Mouse (Mus musculus) midbrain, embryonic 12.5 days (tissue): ENCODE results near the gene Greb1. TPM values are rescaled to one million over a fixed set of nuclear protein-coding genes. Genes with fewer than 3 reads are reported as not detected.

Experiments
- ATAC-seq: fragments of 200-750 bp; cut with Nextera tagmentation; 2 replicates; pipeline ENCODE4 v1.8.0; 2017; ENCODE audit warnings: low read depth, moderate TSS enrichment, moderate library complexity; ENCODE audit not compliant: low FRiP score
- H3K27ac ChIP-seq: fragments of 300-500 bp; sonication (generic); replicated peaks from 2 replicates; pipeline ENCODE4 v1.5.1; 2016; ENCODE audit warnings: mild to moderate bottlenecking
- H3K27me3 ChIP-seq: fragments of 300-500 bp; sonication (generic); 2 replicates; pipeline ENCODE4 v1.6.1; 2016; ENCODE audit warnings: mild to moderate bottlenecking
- H3K36me3 ChIP-seq: fragments of 300-500 bp; sonication (generic); 2 replicates; pipeline ENCODE4 v1.6.1; 2016
- H3K4me1 ChIP-seq: fragments of 300-500 bp; sonication (generic); 2 replicates; pipeline ENCODE4 v1.6.1; 2016
- H3K4me2 ChIP-seq: fragments of 300-500 bp; sonication (generic); replicated peaks from 2 replicates; pipeline ENCODE4 v1.6.1; 2016; ENCODE audit warnings: mild to moderate bottlenecking, moderate library complexity
- H3K4me3 ChIP-seq: fragments of 300-500 bp; sonication (generic); 2 replicates; pipeline ENCODE4 v1.5.1; 2016; ENCODE audit warnings: mild to moderate bottlenecking
- H3K9ac ChIP-seq: fragments of 300-500 bp; sonication (generic); replicated peaks from 2 replicates; pipeline ENCODE4 v1.6.1; 2016; ENCODE audit warnings: mild to moderate bottlenecking, moderate library complexity
- H3K9me3 ChIP-seq: fragments of 300-500 bp; sonication (generic); 2 replicates; pipeline ENCODE4 v1.6.1; 2016; ENCODE audit warnings: mild to moderate bottlenecking
- WGBS: fragments of 180-500 bp; shearing (Covaris S2); methylation state at CpG from one replicate; pipeline ENCODE4 v1.1.7; 2016; 5-methylcytosine and 5-hydroxymethylcytosine counted together
- polyA plus RNA-seq: library from polyadenylated mRNA; unstranded; fragments of >200 nt; fragmentation: Nextera tagmentation; extraction: Ambion mirVana; gene quantifications from 2 replicates; pipeline ENCODE4 v1.2.1, GENCODE M21; 2016

The Greb1 gene
- polyA plus RNA-seq, 1 experiment from 2014 or later, result 7.0 TPM

DNA sequence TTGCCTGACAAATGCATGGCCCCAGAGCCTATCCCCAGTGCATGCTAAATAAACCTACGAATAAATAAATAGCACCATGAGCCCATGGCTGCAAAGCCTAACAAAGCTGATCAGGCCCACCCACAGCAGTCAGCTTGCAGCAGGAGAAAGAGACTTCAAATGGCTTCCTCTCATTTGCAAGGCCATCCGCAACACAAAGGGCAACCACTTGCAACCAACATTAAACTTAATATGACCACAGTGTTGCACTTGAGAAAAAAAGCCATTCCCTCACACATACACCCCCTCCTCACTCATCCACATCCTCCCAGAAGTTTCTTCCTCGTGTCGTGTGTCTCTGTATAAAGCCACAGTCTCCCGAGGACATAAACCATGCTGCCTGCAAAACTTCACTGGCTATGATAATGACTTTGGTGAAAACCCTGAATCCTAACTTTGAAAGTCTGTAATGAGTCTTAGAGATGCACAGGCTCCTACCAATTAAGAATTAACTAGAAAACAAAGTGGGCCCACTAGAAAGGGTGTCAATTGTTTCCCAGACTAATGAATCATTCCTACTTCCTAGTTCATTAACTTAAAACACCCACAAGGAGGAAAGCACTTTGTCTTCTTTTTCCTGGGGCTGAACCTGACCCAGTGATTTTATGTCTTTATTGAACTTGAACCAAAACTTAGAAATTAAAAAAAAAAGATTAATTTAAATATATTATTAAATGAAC, 2.7 kb upstream of the Greb1 start:
- H3K9me3 ChIP-seq, result no peaks in the 10 kb centered on the region
- no peak overlapping the region for H3K4me3 ChIP-seq
- no peak for ATAC-seq
- 0 out of 2 replicates have a peak overlapping the region, but pooled peaks have one; percentile 11 for H3K9ac ChIP-seq
- no peak overlapping the region for H3K27ac ChIP-seq
- WGBS, result 7% methylated on average over 5 of the region's 5 CpGs
- peaks cover 31% of the 10 kb centered on the region for H3K27me3 ChIP-seq
- H3K36me3 ChIP-seq, result no peaks in the 10 kb centered on the region
- peaks cover 42% of the 10 kb centered on the region for H3K4me1 ChIP-seq
- no peak overlapping the region for H3K4me2 ChIP-seq

DNA sequence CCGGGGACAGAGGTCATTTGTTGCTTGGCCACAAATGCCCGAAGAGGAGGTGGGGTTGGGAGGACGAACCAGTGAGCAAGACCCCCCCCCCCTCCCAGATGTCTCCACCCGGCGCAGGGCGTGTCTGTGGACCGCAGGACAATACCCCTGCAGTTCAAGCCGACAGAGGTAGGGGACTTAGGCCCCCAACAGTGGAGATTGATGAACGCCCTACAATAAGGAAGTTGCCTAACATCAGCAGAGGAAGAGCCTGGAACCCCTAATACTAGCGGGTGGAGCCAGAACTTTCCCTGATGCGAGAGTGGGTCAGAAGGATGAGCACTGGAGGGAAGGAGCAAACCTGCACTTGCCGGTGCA, 251 bp upstream of the Greb1 start:
- Histone ChIP-seq H3K36me3 (no peaks in the 10 kb centered on the region), H3K4me3 (peak overlapping the region; percentile 73), H3K27ac (peak overlapping the region; percentile 54; the same call in 1 of the 2 replicates), H3K4me2 (peak overlapping the region; percentile 87), H3K27me3 (peaks cover 10% of the 10 kb centered on the region), H3K9me3 (no peaks in the 10 kb centered on the region), H3K4me1 (peaks cover 42% of the 10 kb centered on the region), H3K9ac (peak overlapping the region; percentile 78)
- under 1% methylated on average over 12 of the region's 12 CpGs for WGBS
- ATAC-seq, result peak; percentile 48

DNA sequence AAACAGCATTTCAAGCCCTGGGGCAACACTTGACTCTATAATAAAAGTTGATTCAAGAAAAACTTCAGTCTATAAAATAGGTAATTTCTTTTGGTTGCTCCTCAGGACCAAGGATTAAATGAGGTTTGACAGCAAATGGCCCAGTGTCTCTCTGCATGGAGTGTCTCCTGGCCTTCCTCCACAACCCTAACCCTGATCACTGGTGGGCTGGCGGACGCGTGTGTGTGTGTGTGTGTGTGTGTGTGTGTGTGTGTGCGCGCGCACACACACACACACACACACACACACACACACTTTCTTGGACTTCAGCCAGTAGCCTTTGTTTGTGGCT, 793 bp downstream of the Greb1 start:
- Histone ChIP-seq H3K4me1 (peaks cover 42% of the 10 kb centered on the region), H3K9me3 (no peaks in the 10 kb centered on the region), H3K4me2 (peak overlapping the region; percentile 87), H3K27ac (0 out of 2 replicates have a peak overlapping the region, but pooled peaks have one; percentile 54), H3K27me3 (0 out of 2 replicates have a peak, but pooled peaks cover 8% of the 10 kb centered on the region), H3K36me3 (no peaks in the 10 kb centered on the region), H3K9ac (peak overlapping the region; percentile 78), H3K4me3 (peak overlapping the region; percentile 73)
- no peak for ATAC-seq
- WGBS, result 0% methylated on average over 2 of the region's 6 CpGs

DNA sequence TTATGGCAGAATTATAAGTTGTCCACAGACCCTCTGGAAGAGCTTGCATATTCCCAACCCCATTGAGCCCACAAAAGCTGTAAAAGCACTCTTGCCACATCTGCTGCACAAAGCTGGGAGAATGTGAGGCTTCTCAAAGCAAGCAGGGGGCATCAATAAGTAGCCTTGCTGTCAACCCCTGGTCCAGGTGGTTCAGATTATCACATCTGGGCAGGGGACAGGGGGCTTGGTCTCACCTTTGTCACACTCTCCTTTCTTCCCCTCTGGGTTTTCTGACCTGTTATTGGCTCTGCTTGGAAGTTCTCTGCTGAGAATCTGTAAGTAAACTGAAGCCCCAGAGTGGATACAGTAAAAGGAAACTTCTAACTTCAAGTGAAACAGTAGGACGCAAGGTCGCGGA, 1.8 kb downstream of the Greb1 start:
- Histone ChIP-seq H3K27ac (no peak overlapping the region), H3K9me3 (no peaks in the 10 kb centered on the region), H3K4me1 (peaks cover 32% of the 10 kb centered on the region), H3K27me3 (0 out of 2 replicates have a peak, but pooled peaks cover 8% of the 10 kb centered on the region), H3K4me2 (peak overlapping the region; percentile 87), H3K4me3 (peak overlapping the region; percentile 73; the same call in 1 of the 2 replicates), H3K9ac (no peak overlapping the region; the same call in 1 of the 2 replicates), H3K36me3 (no peaks in the 10 kb centered on the region)
- WGBS, result 21% methylated on average over 3 of the region's 3 CpGs
- no peak for ATAC-seq

DNA sequence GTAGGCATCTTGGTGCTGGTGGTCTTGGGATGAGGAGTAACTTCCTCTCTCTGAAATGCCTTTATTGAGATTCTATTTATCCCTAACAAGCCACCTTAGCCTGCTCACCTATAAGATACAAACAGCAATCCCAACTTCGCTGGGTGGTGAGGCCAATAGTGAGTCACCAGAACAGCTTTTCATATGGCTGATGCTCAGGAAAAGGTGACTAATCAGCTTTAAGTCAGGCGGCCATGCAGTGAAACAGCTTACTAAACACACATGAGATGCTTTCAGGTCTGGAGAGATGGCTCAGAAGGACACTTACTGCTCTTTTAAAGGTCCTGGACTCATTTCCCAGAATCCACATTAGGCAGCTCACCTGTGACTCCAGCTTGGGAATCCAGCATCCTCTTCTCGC, 4.9 kb downstream of the Greb1 start:
- H3K27me3 ChIP-seq, result no peaks in the 10 kb centered on the region
- H3K4me2 ChIP-seq, result no peak overlapping the region
- H3K36me3 ChIP-seq, result no peaks in the 10 kb centered on the region
- H3K9ac ChIP-seq, result no peak overlapping the region
- H3K4me1 ChIP-seq, result peaks cover 13% of the 10 kb centered on the region
- ATAC-seq, result no peak
- no peak overlapping the region for H3K4me3 ChIP-seq
- H3K9me3 ChIP-seq, result no peaks in the 10 kb centered on the region
- H3K27ac ChIP-seq, result no peak overlapping the region
- WGBS, result 82% methylated on average over 3 of the region's 3 CpGs

DNA sequence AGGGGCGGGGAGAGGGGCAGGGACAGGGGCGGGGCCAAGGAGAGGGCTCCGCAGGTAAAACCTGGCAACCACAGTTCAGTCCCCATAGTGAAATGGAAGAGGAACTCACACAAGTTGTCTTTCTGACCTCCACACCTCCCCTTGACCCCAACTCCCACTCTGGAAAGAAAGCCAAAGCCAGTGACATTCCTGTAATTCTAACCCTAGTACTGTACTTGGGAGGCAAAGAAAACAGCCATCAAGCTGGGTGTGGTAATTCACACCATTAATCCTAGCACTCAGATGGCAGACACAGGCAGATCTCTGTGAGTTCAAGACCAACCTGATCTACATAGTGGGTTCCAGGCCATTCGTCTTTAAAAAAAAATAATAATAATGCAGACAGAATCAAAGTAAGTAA, 7.3 kb downstream of the Greb1 start:
- Histone ChIP-seq H3K27me3 (no peaks in the 10 kb centered on the region), H3K27ac (no peak overlapping the region), H3K4me3 (no peak overlapping the region), H3K9ac (no peak overlapping the region), H3K4me2 (no peak overlapping the region), H3K9me3 (no peaks in the 10 kb centered on the region), H3K4me1 (peaks cover 13% of the 10 kb centered on the region), H3K36me3 (no peaks in the 10 kb centered on the region)
- 73% methylated on average over 4 of the region's 4 CpGs for WGBS
- ATAC-seq, result no peak

DNA sequence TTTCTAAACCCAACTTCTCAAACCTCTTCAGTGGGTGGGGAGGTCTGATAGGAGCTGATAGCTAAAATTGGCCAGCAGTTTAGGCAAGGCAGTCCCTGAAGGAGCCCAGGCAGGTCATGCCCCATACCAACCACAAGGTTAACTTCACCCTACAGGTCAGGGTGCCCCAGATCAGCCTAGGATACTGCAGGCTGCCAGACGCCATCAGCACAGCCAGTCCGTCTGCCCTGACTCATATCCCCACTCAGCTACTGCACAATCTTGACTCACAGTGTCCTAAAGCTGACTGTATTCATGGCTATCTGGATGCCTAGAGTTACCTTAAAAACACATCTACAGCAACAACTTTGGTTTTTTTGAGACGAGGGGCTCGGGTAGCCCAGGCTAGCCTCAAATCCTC, 10.2 kb downstream of the Greb1 start:
- no peak overlapping the region for H3K9ac ChIP-seq
- H3K27ac ChIP-seq, result peak overlapping the region; percentile 67
- peak; percentile 73 for ATAC-seq

DNA sequence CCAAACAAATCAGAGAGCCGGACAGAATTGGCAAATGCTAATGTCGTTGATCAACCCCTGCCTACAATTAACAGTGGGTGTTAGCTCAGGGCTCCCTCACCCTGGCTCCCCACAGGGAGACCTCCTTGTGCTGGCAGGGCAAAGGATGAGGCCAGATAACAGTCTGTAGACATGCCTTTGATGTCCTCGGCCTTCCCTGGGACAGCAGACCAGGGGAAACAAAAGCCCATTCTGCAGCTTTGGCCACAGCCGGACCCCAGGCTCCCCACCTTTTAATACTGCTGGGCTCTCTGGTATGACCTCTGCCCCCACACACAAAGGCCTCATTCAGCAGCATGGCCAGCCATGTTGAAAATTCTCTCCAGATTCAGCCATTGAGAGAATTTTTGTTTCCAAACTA, 10.9 kb downstream of the Greb1 start:
- peak; percentile 71 for ATAC-seq
- Histone ChIP-seq H3K4me3 (no peak overlapping the region), H3K4me1 (peaks cover 16% of the 10 kb centered on the region), H3K36me3 (no peaks in the 10 kb centered on the region), H3K27me3 (no peaks in the 10 kb centered on the region), H3K4me2 (no peak overlapping the region), H3K9ac (no peak overlapping the region), H3K9me3 (no peaks in the 10 kb centered on the region), H3K27ac (peak overlapping the region; percentile 64)
- 3% methylated on average over 4 of the region's 4 CpGs for WGBS

More for the DNA sequence above, 10.2 kb downstream of the Greb1 start:
- Histone ChIP-seq H3K36me3 (no peaks in the 10 kb centered on the region), H3K9me3 (no peaks in the 10 kb centered on the region), H3K4me2 (no peak overlapping the region), H3K27me3 (no peaks in the 10 kb centered on the region), H3K4me1 (peaks cover 16% of the 10 kb centered on the region), H3K4me3 (no peak overlapping the region)
- WGBS, result 26% methylated on average over 4 of the region's 4 CpGs

DNA sequence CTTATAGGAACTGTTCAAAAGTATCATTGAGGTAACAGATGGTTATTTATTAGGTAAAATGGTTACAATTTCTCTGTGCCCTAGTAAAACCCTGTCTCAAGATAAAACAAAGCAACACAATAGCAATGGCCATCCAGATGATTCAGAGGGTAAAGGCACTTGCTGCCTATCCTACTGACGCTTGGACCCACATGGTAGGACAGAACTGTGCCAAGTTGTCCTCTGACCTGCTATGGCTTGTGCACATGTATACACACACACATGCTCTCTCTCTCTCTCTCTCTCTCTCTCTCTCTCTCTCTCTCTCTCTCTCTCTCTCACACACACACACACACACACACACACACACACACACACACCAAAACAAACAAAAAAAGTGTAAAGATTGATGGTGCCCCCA, 11.5 kb downstream of the Greb1 start:
- H3K4me1 ChIP-seq, result peaks cover 16% of the 10 kb centered on the region
- H3K9me3 ChIP-seq, result no peaks in the 10 kb centered on the region
- 16% methylated on average over 1 of the region's 1 CpGs for WGBS
- no peak overlapping the region for H3K4me3 ChIP-seq
- no peak overlapping the region for H3K9ac ChIP-seq
- H3K36me3 ChIP-seq, result no peaks in the 10 kb centered on the region
- H3K27me3 ChIP-seq, result no peaks in the 10 kb centered on the region
- ATAC-seq, result no peak
- peak overlapping the region; percentile 64; the same call in 1 of the 2 replicates for H3K27ac ChIP-seq
- no peak overlapping the region for H3K4me2 ChIP-seq

DNA sequence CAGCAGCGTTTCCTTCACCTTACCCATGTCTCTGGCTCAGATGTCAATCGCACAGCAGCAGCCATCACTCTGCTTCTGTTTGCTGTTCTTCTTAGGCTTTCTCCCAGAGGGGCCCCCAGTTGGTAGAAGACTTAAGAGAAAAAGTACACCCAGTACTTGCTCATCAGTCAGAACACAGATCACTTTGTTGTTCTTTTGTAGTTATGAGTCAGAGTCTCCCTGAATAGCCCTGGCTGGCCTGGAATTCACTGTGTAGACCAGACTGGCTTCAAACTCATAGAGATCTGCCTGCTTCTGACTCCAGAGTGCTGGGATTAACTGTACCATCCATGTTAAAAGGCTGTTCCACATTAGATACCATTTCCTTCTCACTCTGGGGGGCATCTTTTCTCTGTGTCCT, 12.1 kb downstream of the Greb1 start:
- Histone ChIP-seq H3K27ac (no peak overlapping the region), H3K27me3 (no peaks in the 10 kb centered on the region), H3K4me1 (peaks cover 16% of the 10 kb centered on the region), H3K4me2 (no peak overlapping the region), H3K9ac (no peak overlapping the region), H3K36me3 (no peaks in the 10 kb centered on the region), H3K4me3 (no peak overlapping the region), H3K9me3 (no peaks in the 10 kb centered on the region)
- 31% methylated on average over 2 of the region's 2 CpGs for WGBS
- no peak for ATAC-seq

DNA sequence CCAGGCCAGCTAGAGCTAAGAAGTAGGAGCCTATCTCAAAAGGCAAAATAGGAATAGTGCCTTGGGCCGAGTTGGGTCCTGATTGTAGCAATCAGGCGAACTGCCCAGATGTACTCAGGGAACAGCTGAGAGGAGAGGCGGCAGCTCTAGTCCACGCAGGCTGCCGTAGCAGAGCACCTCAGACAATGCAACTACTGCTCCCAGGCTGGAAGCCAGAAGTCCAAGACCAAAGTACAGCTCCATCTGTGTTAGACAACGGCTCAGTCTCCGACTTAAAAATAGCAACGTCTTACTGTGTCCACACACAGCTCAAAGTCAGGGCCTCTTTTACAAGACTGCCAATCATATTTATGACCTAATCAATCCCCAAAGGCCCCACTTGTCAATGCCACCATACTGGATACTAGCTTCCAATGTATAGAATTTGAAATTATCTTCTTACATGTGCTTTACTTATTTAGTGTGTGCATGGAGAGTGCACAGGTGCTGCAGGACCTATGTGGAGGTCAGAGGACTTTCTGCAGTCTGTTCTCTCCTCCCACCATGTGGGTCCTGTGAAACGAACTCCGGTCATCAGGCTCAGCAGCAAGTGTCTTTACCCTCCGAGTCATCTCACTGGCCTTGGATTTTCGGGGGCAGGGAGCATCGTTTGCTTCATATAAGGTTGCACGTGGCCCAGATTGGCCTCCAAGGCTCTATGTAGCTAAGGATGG, 19.5 kb downstream of the Greb1 start:
- Histone ChIP-seq H3K9ac (no peak overlapping the region), H3K27me3 (no peaks in the 10 kb centered on the region), H3K36me3 (no peaks in the 10 kb centered on the region), H3K27ac (no peak overlapping the region), H3K4me2 (no peak overlapping the region), H3K9me3 (no peaks in the 10 kb centered on the region), H3K4me3 (no peak overlapping the region), H3K4me1 (no peaks in the 10 kb centered on the region)
- no peak for ATAC-seq
- 88% methylated on average over 14 of the region's 14 CpGs for WGBS

DNA sequence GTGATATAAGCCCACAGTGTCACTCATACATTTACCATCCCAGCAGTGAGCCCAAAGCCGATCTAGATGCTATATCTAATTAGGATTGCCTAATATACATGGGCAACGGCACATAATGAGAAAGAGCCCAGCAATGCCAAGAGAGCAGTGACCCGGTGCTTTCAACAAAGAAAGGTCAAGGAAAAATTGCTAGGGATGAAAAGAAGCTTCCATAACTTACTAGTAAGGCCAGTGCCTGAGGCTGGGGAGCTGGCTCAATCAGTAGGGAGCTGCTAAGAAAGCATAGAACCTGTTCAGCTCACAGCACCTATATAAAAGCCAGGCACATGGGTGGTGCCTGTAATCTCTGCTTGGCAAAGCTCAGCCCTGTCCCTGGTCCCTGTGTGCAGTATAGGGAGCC, 20.4 kb downstream of the Greb1 start:
- Histone ChIP-seq H3K4me1 (no peaks in the 10 kb centered on the region), H3K4me3 (no peak overlapping the region), H3K4me2 (no peak overlapping the region), H3K9ac (no peak overlapping the region), H3K36me3 (no peaks in the 10 kb centered on the region), H3K27me3 (no peaks in the 10 kb centered on the region), H3K9me3 (no peaks in the 10 kb centered on the region), H3K27ac (no peak overlapping the region)
- 73% methylated on average over 3 of the region's 3 CpGs for WGBS
- no peak for ATAC-seq
